Mouse (Mus musculus): Measurements from ENCODE around the gene Plin4. TPM values are rescaled to one million over a fixed set of nuclear protein-coding genes. Genes with fewer than 3 reads are reported as not detected.
"Not testable (repeated sequence)": the region's sequence is repeated elsewhere in the genome, so short reads cannot be mapped to it uniquely, and the experiment has no call there.

Plin4 gene
- polyA plus RNA-seq, 1 experiment from 2014 or later, result 0.08 TPM

DNA sequence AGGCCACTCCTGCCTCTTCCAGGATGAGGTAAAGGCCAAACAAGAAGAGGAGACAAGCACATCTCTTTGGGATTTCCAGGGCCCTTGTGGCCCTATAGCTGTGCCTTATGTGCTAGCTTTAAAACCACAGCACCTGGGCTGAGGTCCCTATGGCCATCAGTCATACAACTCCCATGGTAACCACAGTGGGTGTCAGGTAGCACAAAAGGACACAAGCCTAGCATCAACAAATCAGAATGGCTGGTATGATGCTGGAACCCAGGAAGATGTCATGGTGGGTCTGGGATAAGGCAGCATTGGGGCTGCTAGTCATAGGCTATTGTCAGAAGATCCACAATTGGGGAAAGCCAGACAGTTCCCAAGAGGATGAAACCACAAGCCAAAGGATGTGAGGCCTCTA lies 38.5 kb downstream of the Plin4 start:
- Histone ChIP-seq H3K4me3 (no peak overlapping the region), H3K27ac (replicated peaks) (no peak overlapping the region), H3K4me2 (no peak overlapping the region), H3K9me3 (no peaks in the 10 kb centered on the region), H3K9ac (no peak overlapping the region), H3K36me3 (peaks cover 71% of the 10 kb centered on the region), H3K27me3 (no peaks in the 10 kb centered on the region), H3K4me1 (replicated peaks) (peaks cover 17% of the 10 kb centered on the region)
- no peak for ATAC-seq (ENCODE audit: low FRiP score, low read depth)

DNA sequence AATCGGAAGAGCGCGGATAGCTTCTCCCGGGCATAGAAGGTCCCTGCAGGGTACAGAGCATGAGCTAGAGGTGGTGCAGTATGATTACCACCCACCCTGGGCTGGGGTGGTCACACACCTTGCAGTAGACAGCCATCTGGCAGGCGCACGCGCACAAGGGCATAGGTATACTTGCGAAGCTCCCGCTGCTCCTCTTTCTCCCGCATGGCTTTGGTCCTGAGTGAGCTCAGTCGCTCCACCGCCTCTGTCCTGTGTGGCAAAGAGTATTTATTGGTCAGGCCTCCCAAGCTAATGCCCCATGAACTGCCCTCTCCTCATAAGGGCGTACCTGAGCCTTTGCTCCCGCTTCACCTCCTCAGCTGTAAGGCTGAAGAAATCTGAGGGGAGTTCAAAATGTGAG lies 40.5 kb downstream of the Plin4 start:
- Histone ChIP-seq H3K36me3 (peaks cover 73% of the 10 kb centered on the region), H3K9ac (no peak overlapping the region), H3K4me1 (replicated peaks) (peaks cover 7% of the 10 kb centered on the region), H3K4me3 (no peak overlapping the region), H3K4me2 (no peak overlapping the region), H3K27ac (replicated peaks) (no peak overlapping the region), H3K9me3 (no peaks in the 10 kb centered on the region), H3K27me3 (no peaks in the 10 kb centered on the region)
- ATAC-seq (ENCODE audit: low FRiP score, low read depth), result no peak; the same call in 1 of the 2 replicates
- 98% methylated on average over 14 of the region's 14 CpGs for whole genome bisulfite sequencing

DNA sequence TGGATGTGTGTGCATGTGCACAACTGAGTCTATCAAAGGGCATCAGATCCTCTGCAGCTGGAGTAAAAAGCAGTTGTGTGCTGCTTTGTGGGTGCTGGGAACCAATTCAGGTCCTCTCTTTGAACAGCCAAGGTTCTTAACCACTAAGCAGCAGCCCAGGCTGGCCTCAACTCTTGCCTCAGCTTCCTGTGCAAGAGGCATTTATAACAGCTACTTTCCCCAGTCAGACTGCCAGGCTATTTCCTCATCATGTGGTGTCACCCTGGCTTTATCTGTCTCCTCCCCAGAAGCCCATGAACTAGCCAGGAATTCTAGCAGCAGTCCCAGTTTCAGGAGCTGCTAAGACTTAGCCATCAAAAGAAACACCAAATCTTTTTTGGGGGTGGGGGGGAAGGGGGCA lies 43.2 kb downstream of the Plin4 start:
- no peak for ATAC-seq (ENCODE audit: low FRiP score, low read depth)

DNA sequence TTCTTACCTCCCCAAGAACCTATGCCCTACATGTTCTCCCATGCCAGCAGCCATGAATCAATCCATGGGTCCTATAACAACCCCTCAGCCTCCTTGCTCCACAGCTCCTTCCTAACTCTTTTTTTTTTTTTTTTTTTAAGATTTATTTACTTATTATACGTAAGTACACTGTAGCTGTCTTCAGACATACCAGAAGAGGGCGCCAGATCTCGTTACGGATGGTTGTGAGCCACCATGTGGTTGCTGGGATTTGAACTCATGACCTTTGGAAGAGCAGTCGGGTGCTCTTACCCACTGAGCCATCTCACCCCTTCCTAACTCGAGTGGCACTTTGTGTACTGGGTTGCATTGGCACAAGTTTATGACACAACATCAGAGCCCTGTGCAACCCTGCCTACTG lies 43.9 kb downstream of the Plin4 start:
- H3K9ac ChIP-seq; H3K4me2 ChIP-seq; H3K27me3 ChIP-seq; H3K4me1 ChIP-seq (replicated peaks); ATAC-seq (ENCODE audit: low FRiP score, low read depth); H3K9me3 ChIP-seq; H3K27ac ChIP-seq (replicated peaks); H3K4me3 ChIP-seq: not testable (repeated sequence)
- WGBS, result 81% methylated on average over 6 of the region's 6 CpGs
- peaks cover 52% of the 10 kb centered on the region for H3K36me3 ChIP-seq

More for the DNA sequence above, 43.2 kb downstream of the Plin4 start:
- H3K4me3 ChIP-seq, result no peak overlapping the region
- peaks cover 59% of the 10 kb centered on the region for H3K36me3 ChIP-seq
- H3K27ac ChIP-seq (replicated peaks), result no peak overlapping the region
- H3K4me1 ChIP-seq (replicated peaks), result no peaks in the 10 kb centered on the region
- no peaks in the 10 kb centered on the region for H3K9me3 ChIP-seq
- H3K27me3 ChIP-seq, result no peaks in the 10 kb centered on the region
- no peak overlapping the region for H3K9ac ChIP-seq
- no peak overlapping the region for H3K4me2 ChIP-seq

DNA sequence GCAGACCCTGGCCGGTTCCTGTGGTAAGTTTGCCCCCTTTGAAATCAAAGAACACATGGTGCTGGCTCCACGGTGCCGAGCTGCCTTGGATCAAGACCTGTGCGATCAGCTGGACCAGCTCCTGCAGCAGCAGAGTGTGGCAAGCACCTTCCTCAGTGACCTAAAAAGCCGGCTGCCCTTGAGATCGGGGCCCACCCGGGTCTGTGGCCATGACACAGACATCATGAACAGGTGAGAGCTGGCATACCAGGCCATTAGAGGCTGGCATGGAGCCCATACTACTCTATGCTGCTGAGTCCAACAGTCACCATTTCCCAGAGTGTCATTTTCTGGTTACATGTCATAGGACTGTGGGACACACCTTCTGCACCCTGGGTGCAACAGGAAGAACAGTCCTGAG lies 47.5 kb downstream of the Plin4 start:
- WGBS, result 97% methylated on average over 7 of the region's 7 CpGs
- no peaks in the 10 kb centered on the region for H3K4me1 ChIP-seq (replicated peaks)
- H3K9me3 ChIP-seq, result no peaks in the 10 kb centered on the region
- no peak overlapping the region for H3K9ac ChIP-seq
- no peak overlapping the region for H3K4me2 ChIP-seq
- ATAC-seq (ENCODE audit: low FRiP score, low read depth), result no peak
- H3K36me3 ChIP-seq, result peaks cover 19% of the 10 kb centered on the region
- H3K27me3 ChIP-seq, result no peaks in the 10 kb centered on the region
- no peak overlapping the region for H3K27ac ChIP-seq (replicated peaks)
- no peak overlapping the region for H3K4me3 ChIP-seq

DNA sequence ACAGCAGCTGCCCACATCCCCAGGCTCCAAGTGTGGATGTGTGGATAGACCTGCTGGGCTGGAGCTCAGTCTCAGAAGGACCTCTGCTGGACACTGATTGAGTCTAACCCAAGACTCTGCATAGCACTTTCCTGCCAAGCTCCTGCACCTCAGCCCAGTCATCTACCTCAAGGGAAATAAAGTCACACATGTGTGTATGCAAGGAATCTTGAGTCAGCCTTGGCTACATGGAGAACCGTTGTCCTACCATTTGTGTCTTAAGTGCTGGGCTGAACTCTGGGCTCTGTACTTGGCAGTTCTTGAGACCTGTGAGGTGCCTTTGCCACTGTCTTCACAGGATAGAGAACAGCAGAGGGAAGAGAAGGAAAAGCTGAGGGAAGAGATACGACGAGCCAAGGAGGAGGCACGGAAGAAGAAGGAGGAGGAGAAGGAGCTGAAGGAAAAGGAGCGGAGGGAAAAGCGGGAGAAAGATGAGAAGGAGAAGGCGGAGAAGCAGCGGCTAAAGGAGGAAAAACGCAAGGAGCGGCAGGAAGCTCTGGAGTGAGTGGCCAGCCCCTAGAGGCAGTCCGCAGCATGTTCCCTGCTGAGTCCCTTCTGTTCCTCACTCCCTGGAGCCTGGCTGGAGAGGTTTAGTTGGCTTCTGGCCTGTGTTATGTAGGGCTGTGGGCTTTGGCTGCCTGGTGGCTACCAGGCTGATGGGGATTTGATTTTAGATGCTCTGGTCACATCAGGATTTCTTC lies 52.1 kb downstream of the Plin4 start:
- no peak for ATAC-seq (ENCODE audit: low FRiP score, low read depth)
- H3K9me3 ChIP-seq, result no peaks in the 10 kb centered on the region
- H3K36me3 ChIP-seq, result 0 out of 2 replicates have a peak, but pooled peaks cover 5% of the 10 kb centered on the region
- 83% methylated on average over 11 of the region's 11 CpGs for WGBS
- H3K27ac ChIP-seq (replicated peaks), result no peak overlapping the region
- no peaks in the 10 kb centered on the region for H3K27me3 ChIP-seq
- H3K9ac ChIP-seq, result no peak overlapping the region
- no peak overlapping the region for H3K4me3 ChIP-seq
- H3K4me2 ChIP-seq, result no peak overlapping the region
- H3K4me1 ChIP-seq (replicated peaks), result no peaks in the 10 kb centered on the region

DNA sequence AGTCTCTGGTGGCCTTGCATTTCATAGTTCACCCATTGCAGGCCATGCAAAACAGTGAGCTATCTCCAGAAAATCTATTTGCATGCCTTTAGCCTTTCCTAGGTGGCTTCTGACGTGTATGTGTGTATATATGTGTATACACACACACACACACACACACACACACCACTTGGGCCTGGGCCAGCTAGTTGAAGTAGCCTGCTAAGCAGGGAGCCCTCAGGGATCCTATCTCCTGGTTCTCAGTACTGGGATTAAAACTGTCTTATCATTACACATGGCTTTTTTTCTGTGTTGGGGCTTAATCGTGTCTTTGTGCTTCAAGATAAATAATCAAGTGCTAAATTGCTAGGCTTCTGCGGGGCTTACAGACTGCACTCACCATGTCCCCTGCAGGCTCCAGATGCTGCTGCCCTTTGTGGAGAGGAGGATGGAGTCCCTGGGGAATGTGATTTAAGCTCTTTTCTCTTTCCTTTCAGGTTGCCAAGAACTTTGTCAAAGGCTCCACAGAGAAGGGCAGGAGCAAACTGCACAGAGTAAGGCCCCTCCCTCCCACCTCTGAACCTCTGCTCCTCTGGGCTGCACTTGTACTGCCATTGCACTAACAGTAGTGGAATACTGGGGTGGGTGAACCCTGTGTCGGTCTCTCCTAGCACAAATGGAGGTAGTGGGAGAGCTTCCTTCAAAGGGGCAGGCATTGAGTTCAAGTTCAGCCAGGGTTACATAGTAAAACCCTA lies 53.5 kb downstream of the Plin4 start:
- Histone ChIP-seq H3K4me2 (no peak overlapping the region), H3K27me3 (no peaks in the 10 kb centered on the region), H3K4me3 (no peak overlapping the region), H3K4me1 (replicated peaks) (no peaks in the 10 kb centered on the region), H3K9ac (no peak overlapping the region), H3K9me3 (no peaks in the 10 kb centered on the region), H3K36me3 (0 out of 2 replicates have a peak, but pooled peaks cover 4% of the 10 kb centered on the region), H3K27ac (replicated peaks) (no peak overlapping the region; the same call in 1 of the 2 replicates)
- 63% methylated on average over 4 of the region's 4 CpGs for WGBS
- ATAC-seq (ENCODE audit: low FRiP score, low read depth), result no peak

DNA sequence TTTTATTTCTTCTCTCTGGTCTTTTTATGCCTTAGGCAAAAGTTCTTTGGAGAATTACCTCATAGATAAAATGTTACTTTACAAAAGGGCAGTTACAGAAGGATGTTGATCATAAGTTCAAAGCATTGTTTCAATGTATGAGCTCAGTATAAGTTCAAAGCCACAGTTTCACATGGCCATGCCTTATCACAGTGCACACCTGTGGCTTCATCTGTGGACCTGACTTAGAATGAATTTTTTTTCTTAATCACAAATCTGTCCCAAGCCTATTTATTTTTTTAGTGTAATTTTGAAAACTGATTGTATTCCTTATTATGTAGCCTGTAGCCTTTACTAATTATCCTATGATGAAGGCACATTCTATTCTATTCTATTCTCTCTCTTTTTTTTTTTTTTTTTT lies 54.7 kb downstream of the Plin4 start:
- ATAC-seq (ENCODE audit: low FRiP score, low read depth), result no peak
- H3K36me3 ChIP-seq, result no peaks in the 10 kb centered on the region
- H3K4me1 ChIP-seq (replicated peaks), result no peaks in the 10 kb centered on the region
- no peak overlapping the region for H3K27ac ChIP-seq (replicated peaks)
- H3K9me3 ChIP-seq, result no peaks in the 10 kb centered on the region
- no peak overlapping the region for H3K9ac ChIP-seq
- H3K4me2 ChIP-seq, result no peak overlapping the region
- H3K4me3 ChIP-seq, result no peak overlapping the region
- H3K27me3 ChIP-seq, result no peaks in the 10 kb centered on the region

DNA sequence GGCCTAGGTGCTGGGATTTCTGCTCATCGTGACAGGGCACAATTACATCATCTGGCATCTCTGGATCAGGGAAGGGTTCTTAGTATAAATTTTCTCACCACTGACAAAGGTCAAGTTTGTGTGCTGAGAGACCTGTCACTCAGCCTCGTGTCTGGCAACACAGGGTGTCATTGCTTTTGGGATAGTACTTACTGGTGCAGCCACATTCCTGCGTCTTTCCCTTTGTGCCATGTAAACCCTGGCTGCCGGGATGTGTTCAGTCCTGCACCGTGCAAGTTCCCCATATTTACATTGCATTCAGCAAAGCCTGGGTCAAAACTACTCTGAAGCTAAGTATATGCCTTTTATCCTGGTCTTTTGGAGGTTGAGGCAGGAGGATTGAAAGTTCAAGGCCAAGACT lies 58.2 kb downstream of the Plin4 start:
- no peaks in the 10 kb centered on the region for H3K27me3 ChIP-seq
- H3K36me3 ChIP-seq, result peaks cover 5% of the 10 kb centered on the region; the same call in 1 of the 2 replicates
- no peak overlapping the region for H3K9ac ChIP-seq
- H3K9me3 ChIP-seq, result no peaks in the 10 kb centered on the region
- H3K27ac ChIP-seq (replicated peaks), result no peak overlapping the region
- H3K4me3 ChIP-seq, result no peak overlapping the region
- H3K4me1 ChIP-seq (replicated peaks), result no peaks in the 10 kb centered on the region
- H3K4me2 ChIP-seq, result no peak overlapping the region
- WGBS, result 96% methylated on average over 5 of the region's 5 CpGs
- no peak for ATAC-seq (ENCODE audit: low FRiP score, low read depth)

Other genes with a start within 250 kb of the Plin4 start
- 11.2 and 11.7 TPM in 2 replicates for gene Zfp119a, start 230.9 kb downstream of the Plin4 start, polyA plus RNA-seq (2015; fragmentation: Nextera tagmentation; extraction: Ambion mirVana)
- 14.4 and 15.4 TPM in 2 replicates for gene Zfp959, start 217.7 kb downstream of the Plin4 start, polyA plus RNA-seq (2015; fragmentation: Nextera tagmentation; extraction: Ambion mirVana)
- 7.5 and 8.3 TPM in 2 replicates for gene Zfp119b, start 160.3 kb downstream of the Plin4 start, polyA plus RNA-seq (2015; fragmentation: Nextera tagmentation; extraction: Ambion mirVana)
- gene Ebi3, start 157.2 kb downstream of the Plin4 start, polyA plus RNA-seq (2015; fragmentation: Nextera tagmentation; extraction: Ambion mirVana), result 5.9 and 6.4 TPM in 2 replicates
- 22.7 and 22.9 TPM in 2 replicates for gene Yju2, start 150.7 kb downstream of the Plin4 start, polyA plus RNA-seq (2015; fragmentation: Nextera tagmentation; extraction: Ambion mirVana)
- 174 and 179 TPM in 2 replicates for gene Shd, start 139.3 kb downstream of the Plin4 start, polyA plus RNA-seq (2015; fragmentation: Nextera tagmentation; extraction: Ambion mirVana)
- 193 and 215 TPM in 2 replicates for gene Fsd1, start 123.3 kb downstream of the Plin4 start, polyA plus RNA-seq (2015; fragmentation: Nextera tagmentation; extraction: Ambion mirVana)
- 6.2 and 6.5 TPM in 2 replicates for gene Stap2, start 104.2 kb downstream of the Plin4 start, polyA plus RNA-seq (2015; fragmentation: Nextera tagmentation; extraction: Ambion mirVana)
- 145 and 149 TPM in 2 replicates for gene Mpnd, start 104.1 kb downstream of the Plin4 start, polyA plus RNA-seq (2015; fragmentation: Nextera tagmentation; extraction: Ambion mirVana)
- 108 and 111 TPM in 2 replicates for gene Sh3gl1, start 73.2 kb downstream of the Plin4 start, polyA plus RNA-seq (2015; fragmentation: Nextera tagmentation; extraction: Ambion mirVana)
- gene Chaf1a, start 69.4 kb downstream of the Plin4 start, polyA plus RNA-seq (2015; fragmentation: Nextera tagmentation; extraction: Ambion mirVana), result 7.6 and 7.8 TPM in 2 replicates
- gene Ubxn6, start 34.8 kb downstream of the Plin4 start, polyA plus RNA-seq (2015; fragmentation: Nextera tagmentation; extraction: Ambion mirVana), result 76.1 and 77.1 TPM in 2 replicates
- 141 and 145 TPM in 2 replicates for gene Hdgfl2, start 30.2 kb downstream of the Plin4 start, polyA plus RNA-seq (2015; fragmentation: Nextera tagmentation; extraction: Ambion mirVana)
- 1.7 and 2.5 TPM in 2 replicates for gene Plin5, start 7.8 kb upstream of the Plin4 start, polyA plus RNA-seq (2015; fragmentation: Nextera tagmentation; extraction: Ambion mirVana)
- gene Lrg1, start 12.2 kb upstream of the Plin4 start, polyA plus RNA-seq (2015; fragmentation: Nextera tagmentation; extraction: Ambion mirVana), result 0.33 and 0.62 TPM in 2 replicates
- 17.4 and 19.2 TPM in 2 replicates for gene Sema6b, start 30.5 kb upstream of the Plin4 start, polyA plus RNA-seq (2015; fragmentation: Nextera tagmentation; extraction: Ambion mirVana)
- 9.5 and 10.7 TPM in 2 replicates for gene Tnfaip8l1, start 52.7 kb upstream of the Plin4 start, polyA plus RNA-seq (2015; fragmentation: Nextera tagmentation; extraction: Ambion mirVana)
- 76.2 and 78.6 TPM in 2 replicates for gene Mydgf, start 74.1 kb upstream of the Plin4 start, polyA plus RNA-seq (2015; fragmentation: Nextera tagmentation; extraction: Ambion mirVana)
- 25.6 and 28.8 TPM in 2 replicates for gene Dpp9, start 109.1 kb upstream of the Plin4 start, polyA plus RNA-seq (2015; fragmentation: Nextera tagmentation; extraction: Ambion mirVana)
- 18.2 and 18.8 TPM in 2 replicates for gene Fem1a, start 147.0 kb upstream of the Plin4 start, polyA plus RNA-seq (2015; fragmentation: Nextera tagmentation; extraction: Ambion mirVana)
- 1.3 and 1.8 TPM in 2 replicates for gene Ticam1, start 167.0 kb upstream of the Plin4 start, polyA plus RNA-seq (2015; fragmentation: Nextera tagmentation; extraction: Ambion mirVana)
- gene Plin3, start 183.1 kb upstream of the Plin4 start, polyA plus RNA-seq (2015; fragmentation: Nextera tagmentation; extraction: Ambion mirVana), result 16.6 and 17.5 TPM in 2 replicates
- not detected in 2 replicates for gene Arrdc5, start 190.5 kb upstream of the Plin4 start, polyA plus RNA-seq (2015; fragmentation: Nextera tagmentation; extraction: Ambion mirVana)
- 29.7 and 31.9 TPM in 2 replicates for gene Uhrf1, start 193.5 kb upstream of the Plin4 start, polyA plus RNA-seq (2015; fragmentation: Nextera tagmentation; extraction: Ambion mirVana)
- gene Kdm4b, start 216.3 kb upstream of the Plin4 start, polyA plus RNA-seq (2015; fragmentation: Nextera tagmentation; extraction: Ambion mirVana), result 71.5 and 73.7 TPM in 2 replicates